Mouse (Mus musculus) limb, embryonic 13.5 days (tissue): Measurements from ENCODE around the gene Ddx39b. TPM values are rescaled to one million over a fixed set of nuclear protein-coding genes. Genes with fewer than 3 reads are reported as not detected.
"Not testable (repeated sequence)": the region's sequence is repeated elsewhere in the genome, so short reads cannot be mapped to it uniquely, and the experiment has no call there.

ENCODE experiments used
- ATAC-seq: fragments of 200-750 bp; cut with Nextera tagmentation; 2 replicates; pipeline ENCODE4 v1.8.0; 2017; ENCODE audit warnings: low read depth, moderate number of reproducible peaks, moderate TSS enrichment; ENCODE audit not compliant: low FRiP score
- H3K27ac ChIP-seq: fragments of 300-500 bp; sonication (generic); 2 replicates; pipeline ENCODE4 v1.5.1; 2015; ENCODE audit warnings: inconsistent platforms, mild to moderate bottlenecking, moderate library complexity
- H3K27me3 ChIP-seq: fragments of 300-500 bp; sonication (generic); 2 replicates; pipeline ENCODE4 v1.6.1; 2015; ENCODE audit warnings: mild to moderate bottlenecking, inconsistent platforms
- H3K36me3 ChIP-seq: fragments of 300-500 bp; sonication (generic); 2 replicates; pipeline ENCODE4 v1.6.1; 2015; ENCODE audit warnings: inconsistent platforms, mild to moderate bottlenecking, moderate library complexity
- H3K4me1 ChIP-seq: fragments of 300-500 bp; sonication (generic); 2 replicates; pipeline ENCODE4 v1.6.1; 2015; ENCODE audit warnings: inconsistent platforms
- H3K4me2 ChIP-seq: fragments of 300-500 bp; sonication (generic); replicated peaks from 2 replicates; pipeline ENCODE4 v1.6.1; 2015; ENCODE audit warnings: inconsistent platforms, mild to moderate bottlenecking, moderate library complexity
- H3K4me3 ChIP-seq: fragments of 300-500 bp; sonication (generic); 2 replicates; pipeline ENCODE4 v1.5.1; 2015; ENCODE audit warnings: moderate library complexity, mild to moderate bottlenecking, inconsistent platforms
- H3K9ac ChIP-seq: fragments of 300-500 bp; sonication (generic); 2 replicates; pipeline ENCODE4 v1.6.1; 2015; ENCODE audit warnings: mild to moderate bottlenecking, inconsistent platforms
- H3K9me3 ChIP-seq: fragments of 300-500 bp; sonication (generic); 2 replicates; pipeline ENCODE4 v1.6.1; 2016; ENCODE audit warnings: inconsistent platforms
- WGBS: fragments of 180-500 bp; shearing (Covaris S2); methylation state at CpG from one replicate; pipeline ENCODE4 v1.1.7; 2015; 5-methylcytosine and 5-hydroxymethylcytosine counted together
- polyA plus RNA-seq: library from polyadenylated mRNA; unstranded; fragments of >200 nt; fragmentation: Nextera tagmentation; extraction: Ambion mirVana; gene quantifications from 2 replicates; pipeline ENCODE4 v1.2.1, GENCODE M21; 2015

Ddx39b gene
- polyA plus RNA-seq, 1 experiment from 2014 or later, result 552 TPM

- peaks cover 71% of the 10 kb centered on the region for H3K36me3 ChIP-seq
These were observed 16.9 kb upstream of the Ddx39b start for GRCm38 (mm10) chr17:35224641-35225040.

GRCm38 (mm10) chr17:35225456-35225855 is 16.1 kb upstream of the Ddx39b start:
- no peak overlapping the region for H3K27ac ChIP-seq
- no peak overlapping the region for H3K4me3 ChIP-seq
- H3K4me1 ChIP-seq, result no peaks in the 10 kb centered on the region
- H3K9ac ChIP-seq, result no peak overlapping the region
- 87% methylated on average over 5 of the region's 5 CpGs for WGBS
- H3K9me3 ChIP-seq, result no peaks in the 10 kb centered on the region
- H3K27me3 ChIP-seq, result no peaks in the 10 kb centered on the region
- no peak for ATAC-seq
- H3K4me2 ChIP-seq, result no peak overlapping the region
- peaks cover 70% of the 10 kb centered on the region for H3K36me3 ChIP-seq

More at GRCm38 (mm10) chr17:35224641-35225040, 16.9 kb upstream of the Ddx39b start:
- ATAC-seq, result no peak
- Histone ChIP-seq H3K4me3 (no peak overlapping the region), H3K4me1 (no peaks in the 10 kb centered on the region), H3K9ac (no peak overlapping the region), H3K4me2 (no peak overlapping the region), H3K9me3 (no peaks in the 10 kb centered on the region), H3K27ac (no peak overlapping the region), H3K27me3 (no peaks in the 10 kb centered on the region)
- 94% methylated on average over 4 of the region's 4 CpGs for WGBS

GRCm38 (mm10) chr17:35226561-35227046 is 14.9 kb upstream of the Ddx39b start:
- Histone ChIP-seq H3K36me3 (peaks cover 72% of the 10 kb centered on the region), H3K9me3 (no peaks in the 10 kb centered on the region), H3K4me3 (no peak overlapping the region), H3K9ac (no peak overlapping the region), H3K27ac (no peak overlapping the region), H3K4me1 (peaks cover under 1% of the 10 kb centered on the region; the same call in 1 of the 2 replicates), H3K27me3 (no peaks in the 10 kb centered on the region), H3K4me2 (no peak overlapping the region)
- 89% methylated on average over 14 of the region's 14 CpGs for WGBS
- ATAC-seq, result no peak

- no peak for ATAC-seq
- 0 out of 2 replicates have a peak overlapping the region, but pooled peaks have one; percentile 1 for H3K9ac ChIP-seq
- no peak overlapping the region for H3K4me3 ChIP-seq
- H3K4me2 ChIP-seq, result no peak overlapping the region
- no peak overlapping the region for H3K27ac ChIP-seq
- 94% methylated on average over 10 of the region's 10 CpGs for WGBS
- peaks cover 34% of the 10 kb centered on the region for H3K4me1 ChIP-seq
- no peaks in the 10 kb centered on the region for H3K9me3 ChIP-seq
- H3K36me3 ChIP-seq, result peaks cover 58% of the 10 kb centered on the region
- no peaks in the 10 kb centered on the region for H3K27me3 ChIP-seq
These were observed 10.5 kb upstream of the Ddx39b start for GRCm38 (mm10) chr17:35231022-35231421.

- peak overlapping the region; percentile 36; the same call in 1 of the 2 replicates for H3K9ac ChIP-seq
- H3K27ac ChIP-seq, result no peak overlapping the region
- peaks cover 54% of the 10 kb centered on the region for H3K36me3 ChIP-seq
- H3K9me3 ChIP-seq, result no peaks in the 10 kb centered on the region
- H3K4me2 ChIP-seq, result no peak overlapping the region; the same call in 1 of the 2 replicates
- H3K27me3 ChIP-seq, result no peaks in the 10 kb centered on the region
- no peak for ATAC-seq
- no peak overlapping the region for H3K4me3 ChIP-seq
- H3K4me1 ChIP-seq, result peaks cover 38% of the 10 kb centered on the region
- WGBS, result 14% methylated on average over 12 of the region's 12 CpGs
These were observed 9.5 kb upstream of the Ddx39b start for GRCm38 (mm10) chr17:35232043-35232442.

GRCm38 (mm10) chr17:35232659-35233058 is 8.9 kb upstream of the Ddx39b start:
- Histone ChIP-seq H3K4me1 (peaks cover 38% of the 10 kb centered on the region), H3K9ac (no peak overlapping the region; the same call in 1 of the 2 replicates), H3K36me3 (peaks cover 48% of the 10 kb centered on the region), H3K4me2 (no peak overlapping the region), H3K4me3 (no peak overlapping the region), H3K9me3 (no peaks in the 10 kb centered on the region), H3K27me3 (no peaks in the 10 kb centered on the region), H3K27ac (peak overlapping the region; percentile 95; the same call in 1 of the 2 replicates)
- ATAC-seq, result no peak
- 79% methylated on average over 5 of the region's 5 CpGs for whole genome bisulfite sequencing

- peak within 1 kb of the TSS; percentile 95; the same call in 1 of the 2 replicates for H3K27ac ChIP-seq
- H3K4me1 ChIP-seq, result peaks cover 38% of the 10 kb centered on the region
- peak within 1 kb of the TSS; percentile 88 for H3K4me2 ChIP-seq
- no peaks in the 10 kb centered on the region for H3K9me3 ChIP-seq
- H3K36me3 ChIP-seq, result peaks cover 42% of the 10 kb centered on the region
- 66% methylated on average over 18 of the region's 18 CpGs for WGBS
- ATAC-seq, result no peak
- H3K4me3 ChIP-seq, result peak within 1 kb of the TSS; percentile 63
- H3K9ac ChIP-seq, result peak within 1 kb of the TSS; percentile 92
- H3K27me3 ChIP-seq, result no peaks in the 10 kb centered on the region
These were observed 8.2 kb upstream of the Ddx39b start, which contains the start of gene Atp6v1g2 for GRCm38 (mm10) chr17:35233114-35233980. TSS of gene Atp6v1g2 (plus strand) at chr17:35233660.

GRCm38 (mm10) chr17:35234090-35234489 is 7.5 kb upstream of the Ddx39b start:
- H3K27me3 ChIP-seq, H3K9me3 ChIP-seq, ATAC-seq, H3K9ac ChIP-seq: not testable (repeated sequence)
- peak overlapping the region; percentile 63 for H3K4me3 ChIP-seq
- H3K27ac ChIP-seq, result peak overlapping the region; percentile 95; the same call in 1 of the 2 replicates
- peaks cover 35% of the 10 kb centered on the region for H3K36me3 ChIP-seq
- H3K4me2 ChIP-seq, result peak overlapping the region; percentile 88
- peaks cover 38% of the 10 kb centered on the region for H3K4me1 ChIP-seq
- 82% methylated on average over 7 of the region's 7 CpGs for WGBS

GRCm38 (mm10) chr17:35234903-35235302 is 6.6 kb upstream of the Ddx39b start:
- peak overlapping the region; percentile 92 for H3K9ac ChIP-seq
- H3K4me3 ChIP-seq, result peak overlapping the region; percentile 63
- H3K36me3 ChIP-seq, result peaks cover 26% of the 10 kb centered on the region
- H3K27me3 ChIP-seq, result no peaks in the 10 kb centered on the region
- peaks cover 38% of the 10 kb centered on the region for H3K4me1 ChIP-seq
- no peak for ATAC-seq
- H3K27ac ChIP-seq, result peak overlapping the region; percentile 95
- H3K4me2 ChIP-seq, result peak overlapping the region; percentile 88
- 7% methylated on average over 31 of the region's 31 CpGs for WGBS
- no peaks in the 10 kb centered on the region for H3K9me3 ChIP-seq

- Histone ChIP-seq H3K4me3 (peak within 1 kb of the TSS; percentile 63), H3K9ac (peak within 1 kb of the TSS; percentile 92), H3K36me3 (peaks cover 19% of the 10 kb centered on the region), H3K4me2 (peak within 1 kb of the TSS; percentile 88), H3K27ac (peak within 1 kb of the TSS; percentile 95), H3K4me1 (peaks cover 46% of the 10 kb centered on the region), H3K9me3 (no peaks in the 10 kb centered on the region), H3K27me3 (no peaks in the 10 kb centered on the region)
- ATAC-seq, result peak; percentile 74
- under 1% methylated on average over 35 of the region's 35 CpGs for WGBS
These were observed 5.7 kb upstream of the Ddx39b start, which contains the start of gene Nfkbil1 for GRCm38 (mm10) chr17:35235614-35236389. TSS of gene Nfkbil1 (minus strand) at chr17:35235792.

GRCm38 (mm10) chr17:35236390-35236746 is 5.2 kb upstream of the Ddx39b start:
- 1% methylated on average over 18 of the region's 18 CpGs for WGBS
- no peaks in the 10 kb centered on the region for H3K9me3 ChIP-seq

More at GRCm38 (mm10) chr17:35236390-35236746, 5.2 kb upstream of the Ddx39b start:
- Histone ChIP-seq H3K4me2 (peak overlapping the region; percentile 88), H3K27me3 (no peaks in the 10 kb centered on the region), H3K4me1 (peaks cover 48% of the 10 kb centered on the region), H3K4me3 (peak overlapping the region; percentile 63), H3K9ac (peak overlapping the region; percentile 92), H3K36me3 (peaks cover 13% of the 10 kb centered on the region), H3K27ac (peak overlapping the region; percentile 95; the same call in 1 of the 2 replicates)
- peak; percentile 58 for ATAC-seq
